Comparison of ENCODE assay signal across 29 mouse cellular contexts in genomic region chr10:115676661-115677060, GRCm38 (mm10).
"Had no signal": no experiment of that assay in that cellular context is flagged by ENCODE, and none has a peak within 500 bp of the region (broad histone marks: within the 10 kb centered on the region; RNA-seq: fewer than 3 reads in every experiment).

No protein-coding gene starts in this region.

- DNase-seq: heart, postnatal 10 days; heart, postnatal 14 days; heart, postnatal 36 days; heart, postnatal 4 days; kidney, adult 11 months; kidney, adult 18-20 months; kidney, adult 8-10 months; kidney, adult 9 months; kidney, postnatal 10 days; kidney, postnatal 14 days; kidney, postnatal 25 days; kidney, postnatal 36 days; kidney, postnatal 4 days; layer of hippocampus, adult 9-11 months; layer of hippocampus, postnatal 36 days had no signal

- H3K27me3 ChIP-seq: heart, embryonic 12.5 days; heart, embryonic 13.5 days; heart, embryonic 15.5 days; hindbrain, embryonic 12.5 days; hindbrain, embryonic 13.5 days; hindbrain, embryonic 15.5 days; intestine, embryonic 15.5 days; kidney, embryonic 15.5 days had no signal

- H3K27ac ChIP-seq: heart, embryonic 13.5 days; heart, embryonic 15.5 days; hindbrain, embryonic 10.5 days; hindbrain, embryonic 12.5 days; hindbrain, embryonic 13.5 days; hindbrain, embryonic 14.5 days; hindbrain, embryonic 15.5 days; hindbrain, postnatal 0 days; intestine, embryonic 15.5 days; kidney, embryonic 15.5 days; kidney, postnatal 0 days; layer of hippocampus, adult 2 months; left cerebral cortex, adult 2 months had no signal

- H3K4me1 ChIP-seq: heart, embryonic 12.5 days; heart, embryonic 13.5 days; heart, embryonic 15.5 days; hindbrain, embryonic 10.5 days; hindbrain, embryonic 12.5 days; hindbrain, embryonic 13.5 days; hindbrain, embryonic 15.5 days; intestine, embryonic 15.5 days; kidney, embryonic 15.5 days had no signal

- H3K36me3 ChIP-seq: heart, embryonic 12.5 days; heart, embryonic 13.5 days; heart, embryonic 15.5 days; hindbrain, embryonic 10.5 days; hindbrain, embryonic 12.5 days; hindbrain, embryonic 13.5 days; hindbrain, embryonic 15.5 days; intestine, embryonic 15.5 days; kidney, embryonic 15.5 days had no signal

- H3K4me3 ChIP-seq: heart, embryonic 12.5 days; heart, embryonic 13.5 days; heart, embryonic 15.5 days; hindbrain, embryonic 10.5 days; hindbrain, embryonic 12.5 days; hindbrain, embryonic 13.5 days; hindbrain, embryonic 15.5 days; intestine, embryonic 15.5 days; kidney, embryonic 15.5 days; layer of hippocampus, adult 2 months; left cerebral cortex, adult 2 months had no signal
